Mouse (Mus musculus) ES-Bruce4 (cell line): ENCODE measurements around the gene Naaa. TPM values are rescaled to one million over a fixed set of nuclear protein-coding genes. Genes with fewer than 3 reads are reported as not detected.

Experiments used
- H3K27ac ChIP-seq: 2 replicates; pipeline ENCODE4 v1.5.1; 2012; ENCODE audit warnings: low read length, inconsistent platforms; ENCODE audit not compliant: insufficient read depth
- H3K27me3 ChIP-seq: 2 replicates; pipeline ENCODE4 v1.6.1; 2012; ENCODE audit warnings: mild to moderate bottlenecking, low read length, inconsistent platforms; ENCODE audit not compliant: control insufficient read depth, poor library complexity, insufficient read depth, severe bottlenecking
- H3K36me3 ChIP-seq: 2 replicates; pipeline ENCODE4 v1.6.1; 2012; ENCODE audit warnings: inconsistent platforms, mild to moderate bottlenecking, low read length, moderate library complexity; ENCODE audit not compliant: control insufficient read depth, poor library complexity, insufficient read depth, severe bottlenecking
- H3K4me1 ChIP-seq: one replicate; pipeline ENCODE4 v1.8.1; 2011; ENCODE audit warnings: low read length; ENCODE audit not compliant: control insufficient read depth, insufficient read depth
- H3K4me3 ChIP-seq: 2 replicates; pipeline ENCODE4 v1.5.1; 2011; ENCODE audit warnings: low read depth, mild to moderate bottlenecking, low read length
- H3K9ac ChIP-seq: 2 replicates; pipeline ENCODE4 v1.6.1; 2012; ENCODE audit warnings: low read depth, mild to moderate bottlenecking, inconsistent platforms; ENCODE audit not compliant: poor library complexity, severe bottlenecking
- H3K9me3 ChIP-seq: replicated peaks from 2 replicates; pipeline ENCODE4 v1.6.1; 2012; ENCODE audit warnings: mild to moderate bottlenecking, low read length, inconsistent platforms; ENCODE audit not compliant: control insufficient read depth, poor library complexity, insufficient read depth, severe bottlenecking
- CTCF ChIP-seq: IDR thresholded peaks from one replicate; pipeline ENCODE4 v1.8.1; 2011; ENCODE audit warnings: low read depth, low read length
- EP300 ChIP-seq: IDR thresholded peaks from 2 replicates; pipeline ENCODE4 v1.6.1; 2011; ENCODE audit warnings: low read depth, low read length; ENCODE audit not compliant: insufficient read depth
- POLR2A ChIP-seq: IDR thresholded peaks from one replicate; pipeline ENCODE4 v1.8.1; 2011; ENCODE audit warnings: low read length; ENCODE audit not compliant: insufficient read depth
- polyA plus RNA-seq: library from polyadenylated mRNA; stranded (reverse); fragments of >200 nt; gene quantifications from 2 replicates; pipeline ENCODE4 v1.2.4, GENCODE M21; 2011; ENCODE audit warnings: low read depth; ENCODE audit not compliant: missing spikeins, insufficient read depth, insufficient read length

Naaa gene
- polyA plus RNA-seq, 1 experiment: 6.7 TPM

GRCm38 (mm10) chr5:92212231-92212630 lies 65.7 kb downstream of the Naaa start:
- Histone ChIP-seq H3K9me3 (no peaks in the 10 kb centered on the region), H3K27me3 (no peaks in the 10 kb centered on the region), H3K4me1 (no peaks in the 10 kb centered on the region), H3K36me3 (no peaks in the 10 kb centered on the region), H3K9ac (no peak overlapping the region), H3K4me3 (no peak overlapping the region), H3K27ac (no peak overlapping the region)
- TF ChIP-seq CTCF (no peak), POLR2A (no peak), EP300 (no peak)

GRCm38 (mm10) chr5:92210205-92210604 lies 67.8 kb downstream of the Naaa start:
- H3K9ac ChIP-seq: no peak overlapping the region

More at GRCm38 (mm10) chr5:92210205-92210604, 67.8 kb downstream of the Naaa start:
- no peaks in the 10 kb centered on the region for H3K4me1 ChIP-seq
- H3K27ac ChIP-seq: no peak overlapping the region
- no peaks in the 10 kb centered on the region for H3K36me3 ChIP-seq
- no peaks in the 10 kb centered on the region for H3K27me3 ChIP-seq
- no peak overlapping the region for H3K4me3 ChIP-seq
- no peaks in the 10 kb centered on the region for H3K9me3 ChIP-seq
- no peak for TF ChIP-seq CTCF
- no peak for TF ChIP-seq EP300
- TF ChIP-seq POLR2A: no peak

Other genes with a start within 250 kb of the Naaa start
- 5.2 and 6.1 TPM in 2 replicates for gene Cdkl2, start 234.3 kb downstream of the Naaa start, polyA plus RNA-seq
- gene G3bp2, start 194.5 kb downstream of the Naaa start, polyA plus RNA-seq: 203 and 213 TPM in 2 replicates
- 66.0 and 72.8 TPM in 2 replicates for gene Uso1, start 140.2 kb downstream of the Naaa start, polyA plus RNA-seq
- not detected in 2 replicates for gene U90926, start 62.8 kb downstream of the Naaa start, polyA plus RNA-seq
- gene Ppef2, start 21.9 kb downstream of the Naaa start, polyA plus RNA-seq: 3.2 and 3.9 TPM in 2 replicates
- gene Sdad1, start 32.3 kb upstream of the Naaa start, polyA plus RNA-seq: 80.4 and 83.8 TPM in 2 replicates
- gene Cxcl9, start 49.9 kb upstream of the Naaa start, polyA plus RNA-seq: not detected in 2 replicates
- not detected in 2 replicates for gene Art3, start 53.7 kb upstream of the Naaa start, polyA plus RNA-seq
- gene Cxcl10, start 70.7 kb upstream of the Naaa start, polyA plus RNA-seq: 9.3 and 11.7 TPM in 2 replicates
- 99.7 and 109 TPM in 2 replicates for gene Nup54, start 157.0 kb upstream of the Naaa start, polyA plus RNA-seq
- gene Scarb2, start 228.7 kb upstream of the Naaa start, polyA plus RNA-seq: 62.1 and 62.8 TPM in 2 replicates